Mouse (Mus musculus) heart, embryonic 13.5 days (tissue): ENCODE results near the gene Efcab2. TPM values are rescaled to one million over a fixed set of nuclear protein-coding genes. Genes with fewer than 3 reads are reported as not detected.

Source experiments
- ATAC-seq: fragments of 200-750 bp; cut with Nextera tagmentation; 2 replicates; pipeline ENCODE4 v1.8.0; 2017; ENCODE audit warnings: moderate TSS enrichment; ENCODE audit not compliant: insufficient number of reproducible peaks, low FRiP score, low TSS enrichment; ENCODE audit errors: extremely low read depth
- H3K27ac ChIP-seq: fragments of 300-500 bp; sonication (generic); replicated peaks from 2 replicates; pipeline ENCODE4 v1.5.1; 2015; ENCODE audit warnings: moderate library complexity, mild to moderate bottlenecking, inconsistent platforms
- H3K27me3 ChIP-seq: fragments of 300-500 bp; sonication (generic); replicated peaks from 2 replicates; pipeline ENCODE4 v1.6.1; 2015; ENCODE audit warnings: mild to moderate bottlenecking, inconsistent platforms
- H3K36me3 ChIP-seq: fragments of 300-500 bp; sonication (generic); 2 replicates; pipeline ENCODE4 v1.6.1; 2015; ENCODE audit warnings: mild to moderate bottlenecking, inconsistent platforms
- H3K4me1 ChIP-seq: fragments of 300-500 bp; sonication (generic); 2 replicates; pipeline ENCODE4 v1.6.1; 2015; ENCODE audit warnings: inconsistent platforms
- H3K4me2 ChIP-seq: fragments of 300-500 bp; sonication (generic); 2 replicates; pipeline ENCODE4 v1.6.1; 2015; ENCODE audit warnings: inconsistent platforms, mild to moderate bottlenecking, moderate library complexity
- H3K4me3 ChIP-seq: fragments of 300-500 bp; sonication (generic); 2 replicates; pipeline ENCODE4 v1.5.1; 2015; ENCODE audit warnings: moderate library complexity, mild to moderate bottlenecking, inconsistent platforms
- H3K9ac ChIP-seq: fragments of 300-500 bp; sonication (generic); 2 replicates; pipeline ENCODE4 v1.6.1; 2015; ENCODE audit warnings: inconsistent platforms, mild to moderate bottlenecking, moderate library complexity
- H3K9me3 ChIP-seq: fragments of 300-500 bp; sonication (generic); 2 replicates; pipeline ENCODE4 v1.6.1; 2016; ENCODE audit warnings: inconsistent platforms
- WGBS: fragments of 180-500 bp; shearing (Covaris S2); methylation state at CpG from one replicate; pipeline ENCODE4 v1.1.7; 2015; ENCODE audit warnings: mixed read lengths; 5-methylcytosine and 5-hydroxymethylcytosine counted together
- polyA plus RNA-seq: library from polyadenylated mRNA; unstranded; fragments of >200 nt; fragmentation: Nextera tagmentation; extraction: Ambion mirVana; gene quantifications from 2 replicates; pipeline ENCODE4 v1.2.1, GENCODE M21; 2015

The Efcab2 gene
- polyA plus RNA-seq, 1 experiment from 2014 or later = 12.3 TPM

GRCm38 (mm10) chr1:178485868-178486220, 80.0 kb downstream of the Efcab2 start:
- no peaks in the 10 kb centered on the region for H3K9me3 ChIP-seq
- H3K9ac ChIP-seq = peak overlapping the region; percentile 59; the same call in 1 of the 2 replicates
- no peaks in the 10 kb centered on the region for H3K27me3 ChIP-seq
- no peak overlapping the region for H3K4me2 ChIP-seq
- H3K36me3 ChIP-seq = no peaks in the 10 kb centered on the region
- H3K27ac ChIP-seq = peak overlapping the region; percentile 89
- no peak for ATAC-seq
- H3K4me3 ChIP-seq = no peak overlapping the region
- H3K4me1 ChIP-seq = peaks cover 43% of the 10 kb centered on the region
- WGBS = 54% methylated on average over 5 of the region's 5 CpGs

- no peaks in the 10 kb centered on the region for H3K9me3 ChIP-seq
- peak overlapping the region; percentile 89 for H3K27ac ChIP-seq
- H3K27me3 ChIP-seq = no peaks in the 10 kb centered on the region
- peak; percentile 49; the same call in 1 of the 2 replicates for ATAC-seq
- peak overlapping the region; percentile 62 for H3K4me2 ChIP-seq
- no peaks in the 10 kb centered on the region for H3K36me3 ChIP-seq
- peak overlapping the region; percentile 67; the same call in 1 of the 2 replicates for H3K9ac ChIP-seq
- peak overlapping the region; percentile 35 for H3K4me3 ChIP-seq
- peaks cover 48% of the 10 kb centered on the region for H3K4me1 ChIP-seq
- WGBS = 23% methylated on average over 5 of the region's 5 CpGs
These were observed 80.9 kb downstream of the Efcab2 start for GRCm38 (mm10) chr1:178486828-178487227.

- Histone ChIP-seq H3K4me1 (peaks cover 53% of the 10 kb centered on the region), H3K9ac (no peak overlapping the region), H3K4me3 (no peak overlapping the region), H3K9me3 (no peaks in the 10 kb centered on the region), H3K27me3 (no peaks in the 10 kb centered on the region), H3K4me2 (no peak overlapping the region), H3K36me3 (no peaks in the 10 kb centered on the region), H3K27ac (no peak overlapping the region)
- 34% methylated on average over 3 of the region's 3 CpGs for WGBS
- ATAC-seq = no peak
These were observed 83.2 kb downstream of the Efcab2 start for GRCm38 (mm10) chr1:178489127-178489526.

DNA sequence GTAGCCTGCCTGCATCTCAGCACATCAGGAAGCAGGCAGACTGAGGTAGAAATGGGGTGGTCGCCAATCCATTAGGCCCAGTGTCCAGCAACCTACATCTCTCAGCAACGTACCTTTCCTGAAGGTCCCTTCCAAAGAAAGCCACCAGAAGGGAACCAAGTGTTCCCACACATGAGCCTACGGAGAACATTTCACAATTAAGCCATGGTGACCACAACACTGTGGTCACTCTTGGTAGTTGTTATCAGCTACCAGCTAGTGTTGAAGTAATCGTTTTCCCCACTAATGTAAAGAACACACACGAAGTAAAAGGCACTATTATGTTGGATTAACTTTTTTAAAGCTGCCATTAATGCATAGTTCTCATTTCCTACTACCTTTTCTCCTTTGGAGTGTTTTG, 85.8 kb downstream of the Efcab2 start:
- no peaks in the 10 kb centered on the region for H3K36me3 ChIP-seq
- H3K4me2 ChIP-seq = no peak overlapping the region
- H3K27ac ChIP-seq = no peak overlapping the region
- no peaks in the 10 kb centered on the region for H3K9me3 ChIP-seq
- H3K4me3 ChIP-seq = no peak overlapping the region
- H3K4me1 ChIP-seq = peaks cover 43% of the 10 kb centered on the region
- no peak overlapping the region for H3K9ac ChIP-seq
- 78% methylated on average over 5 of the region's 5 CpGs for WGBS
- no peaks in the 10 kb centered on the region for H3K27me3 ChIP-seq
- no peak for ATAC-seq

DNA sequence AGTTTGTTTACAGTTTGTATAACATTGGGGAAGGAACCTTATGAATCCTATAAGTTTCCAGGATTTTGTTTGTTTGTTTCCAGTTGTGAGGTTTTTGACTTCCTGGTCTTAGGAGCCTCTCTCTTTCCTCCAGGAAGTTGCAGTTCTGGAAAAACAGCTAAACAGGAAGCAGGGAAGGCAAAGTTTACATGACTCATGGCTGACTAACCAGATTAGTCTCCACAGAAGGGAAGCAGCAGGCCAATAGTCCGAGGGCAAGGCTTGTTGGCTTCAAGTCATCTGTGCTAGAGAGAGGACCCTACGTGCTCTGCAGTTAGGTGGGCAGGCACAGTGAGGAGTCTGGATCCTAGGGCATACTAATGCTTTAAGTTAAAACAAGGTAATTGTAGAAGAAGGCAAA, 86.6 kb downstream of the Efcab2 start:
- no peaks in the 10 kb centered on the region for H3K27me3 ChIP-seq
- no peak overlapping the region for H3K27ac ChIP-seq
- no peak overlapping the region for H3K4me3 ChIP-seq
- 60% methylated on average over 2 of the region's 2 CpGs for WGBS
- H3K9ac ChIP-seq = no peak overlapping the region
- H3K4me2 ChIP-seq = no peak overlapping the region
- no peaks in the 10 kb centered on the region for H3K9me3 ChIP-seq
- no peaks in the 10 kb centered on the region for H3K36me3 ChIP-seq
- ATAC-seq = no peak
- peaks cover 36% of the 10 kb centered on the region for H3K4me1 ChIP-seq

- WGBS = 77% methylated on average over 2 of the region's 2 CpGs
These were observed 90.3 kb downstream of the Efcab2 start for GRCm38 (mm10) chr1:178496186-178496585.

DNA sequence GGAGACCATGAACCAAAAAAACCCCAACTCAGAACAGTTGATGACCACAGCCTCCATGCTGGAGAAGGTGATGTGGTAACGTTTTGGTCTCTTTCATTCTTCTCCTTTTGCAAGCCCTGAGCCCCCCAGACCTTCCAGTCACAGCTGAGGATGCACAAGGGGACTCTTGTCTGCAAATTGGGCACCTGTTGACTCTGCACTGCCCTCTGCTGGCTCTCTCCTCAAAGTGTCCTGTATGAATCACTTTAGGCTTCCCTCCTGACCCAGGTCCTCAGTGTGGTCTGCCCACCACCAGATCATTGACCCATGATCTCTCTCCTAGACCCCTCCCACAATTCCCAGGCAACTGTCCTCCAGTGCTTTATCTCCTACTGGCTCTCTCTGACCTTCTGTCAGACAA, 91.0 kb downstream of the Efcab2 start:
- Histone ChIP-seq H3K27ac (no peak overlapping the region), H3K4me1 (peaks cover 9% of the 10 kb centered on the region; the same call in 1 of the 2 replicates), H3K27me3 (no peaks in the 10 kb centered on the region), H3K4me3 (no peak overlapping the region), H3K4me2 (no peak overlapping the region), H3K9ac (no peak overlapping the region), H3K36me3 (no peaks in the 10 kb centered on the region), H3K9me3 (no peaks in the 10 kb centered on the region)
- ATAC-seq = no peak; the same call in 1 of the 2 replicates
- WGBS = 64% methylated on average over 1 of the region's 1 CpGs

More at GRCm38 (mm10) chr1:178496186-178496585, 90.3 kb downstream of the Efcab2 start:
- Histone ChIP-seq H3K36me3 (no peaks in the 10 kb centered on the region), H3K4me3 (no peak overlapping the region), H3K27me3 (no peaks in the 10 kb centered on the region), H3K4me2 (no peak overlapping the region), H3K9me3 (no peaks in the 10 kb centered on the region), H3K9ac (no peak overlapping the region), H3K4me1 (peaks cover 10% of the 10 kb centered on the region; the same call in 1 of the 2 replicates), H3K27ac (no peak overlapping the region)
- ATAC-seq = no peak

GRCm38 (mm10) chr1:178506938-178507337, 101.1 kb downstream of the Efcab2 start:
- no peak overlapping the region for H3K4me2 ChIP-seq
- ATAC-seq = no peak
- H3K27me3 ChIP-seq = no peaks in the 10 kb centered on the region
- no peaks in the 10 kb centered on the region for H3K4me1 ChIP-seq
- no peak overlapping the region for H3K4me3 ChIP-seq
- 83% methylated on average over 8 of the region's 8 CpGs for WGBS
- H3K9me3 ChIP-seq = no peaks in the 10 kb centered on the region
- no peak overlapping the region for H3K9ac ChIP-seq
- no peaks in the 10 kb centered on the region for H3K36me3 ChIP-seq
- H3K27ac ChIP-seq = no peak overlapping the region

DNA sequence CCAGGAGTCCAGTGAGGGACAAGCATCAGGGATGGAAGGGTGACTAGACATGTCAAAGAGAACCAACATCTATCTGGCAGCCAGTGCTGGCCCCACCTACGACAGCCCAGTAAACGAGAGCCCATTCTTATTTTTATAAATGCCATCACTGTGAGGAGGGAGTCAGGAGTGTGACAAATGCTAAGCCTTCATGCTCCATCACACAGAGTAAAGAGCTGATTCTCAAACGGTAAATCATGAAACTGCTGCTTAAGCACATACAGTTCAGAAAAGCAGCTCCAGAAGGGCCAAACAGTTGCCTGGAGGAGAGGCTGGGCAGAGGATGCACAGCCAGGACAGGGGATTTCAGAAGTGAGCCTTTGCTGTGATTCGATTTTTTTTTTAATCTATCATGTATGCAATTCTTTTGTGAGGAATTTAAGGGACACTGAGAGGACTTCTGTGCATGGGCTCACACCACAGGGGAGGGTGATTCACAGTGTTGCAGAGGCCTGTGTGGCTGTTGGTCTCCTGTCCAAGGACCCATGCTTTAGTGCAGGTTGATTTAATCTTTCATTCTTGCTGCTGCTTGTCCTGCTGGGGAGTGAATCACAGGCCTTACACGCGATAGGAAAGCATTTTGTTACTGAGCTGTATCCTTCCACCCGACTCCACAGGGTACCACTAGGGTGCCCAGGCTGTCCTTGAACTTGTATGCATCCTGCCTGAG, 106.6 kb downstream of the Efcab2 start:
- H3K27ac ChIP-seq = no peak overlapping the region
- peaks cover 14% of the 10 kb centered on the region for H3K4me1 ChIP-seq
- no peaks in the 10 kb centered on the region for H3K36me3 ChIP-seq
- H3K27me3 ChIP-seq = no peaks in the 10 kb centered on the region
- H3K9ac ChIP-seq = no peak overlapping the region
- no peaks in the 10 kb centered on the region for H3K9me3 ChIP-seq
- no peak overlapping the region for H3K4me3 ChIP-seq
- H3K4me2 ChIP-seq = no peak overlapping the region
- no peak for ATAC-seq
- WGBS = 53% methylated on average over 7 of the region's 7 CpGs

DNA sequence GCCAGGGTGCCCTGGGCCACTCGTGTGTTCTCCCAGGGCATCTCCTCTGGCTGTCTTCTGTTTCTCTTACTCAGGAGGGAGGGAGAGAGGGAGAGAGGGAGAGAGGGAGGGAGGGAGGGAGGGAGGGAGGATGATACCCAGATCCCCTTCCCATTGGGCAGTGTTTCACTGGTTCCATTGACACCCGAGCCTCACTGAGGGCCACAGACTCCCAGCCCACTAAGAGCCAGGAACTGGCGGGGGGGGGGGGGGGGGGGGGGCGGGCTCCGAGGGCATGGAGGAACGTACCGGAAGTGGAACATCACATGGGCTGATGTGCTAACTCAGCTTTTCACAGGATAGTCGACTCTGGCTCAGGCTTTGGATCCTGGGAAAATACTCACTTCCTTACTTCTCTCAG, 108.1 kb downstream of the Efcab2 start:
- ATAC-seq = no peak
- Histone ChIP-seq H3K27ac (no peak overlapping the region), H3K36me3 (no peaks in the 10 kb centered on the region), H3K9me3 (no peaks in the 10 kb centered on the region), H3K27me3 (no peaks in the 10 kb centered on the region), H3K4me1 (peaks cover 14% of the 10 kb centered on the region), H3K4me2 (no peak overlapping the region), H3K9ac (no peak overlapping the region), H3K4me3 (no peak overlapping the region)
- 28% methylated on average over 7 of the region's 8 CpGs for WGBS

DNA sequence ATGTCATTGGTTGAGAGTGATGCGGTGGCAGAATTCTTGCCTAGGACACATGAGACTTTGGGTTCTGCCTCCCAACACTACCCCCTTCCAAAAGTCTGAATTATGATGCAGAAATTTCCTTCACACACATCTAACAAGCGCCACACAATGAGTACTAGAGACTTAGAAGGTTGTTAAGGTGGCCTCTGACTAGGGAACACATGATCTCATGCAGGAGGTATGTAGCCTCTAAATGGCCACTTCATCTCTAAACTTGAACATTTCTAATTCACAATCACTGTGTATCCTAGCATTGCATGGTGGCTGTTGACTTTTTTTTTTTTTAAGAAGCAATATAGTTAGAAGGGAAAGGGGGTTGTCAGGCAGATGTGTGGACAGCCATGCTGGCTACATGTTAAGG, 110.0 kb downstream of the Efcab2 start:
- H3K4me1 ChIP-seq = peaks cover 14% of the 10 kb centered on the region
- ATAC-seq = no peak
- H3K27me3 ChIP-seq = no peaks in the 10 kb centered on the region
- no peak overlapping the region for H3K9ac ChIP-seq
- no peaks in the 10 kb centered on the region for H3K36me3 ChIP-seq
- H3K4me2 ChIP-seq = no peak overlapping the region
- H3K9me3 ChIP-seq = no peaks in the 10 kb centered on the region
- 63% methylated on average over 2 of the region's 2 CpGs for WGBS
- H3K27ac ChIP-seq = peak overlapping the region; percentile 39; the same call in 1 of the 2 replicates
- H3K4me3 ChIP-seq = no peak overlapping the region

DNA sequence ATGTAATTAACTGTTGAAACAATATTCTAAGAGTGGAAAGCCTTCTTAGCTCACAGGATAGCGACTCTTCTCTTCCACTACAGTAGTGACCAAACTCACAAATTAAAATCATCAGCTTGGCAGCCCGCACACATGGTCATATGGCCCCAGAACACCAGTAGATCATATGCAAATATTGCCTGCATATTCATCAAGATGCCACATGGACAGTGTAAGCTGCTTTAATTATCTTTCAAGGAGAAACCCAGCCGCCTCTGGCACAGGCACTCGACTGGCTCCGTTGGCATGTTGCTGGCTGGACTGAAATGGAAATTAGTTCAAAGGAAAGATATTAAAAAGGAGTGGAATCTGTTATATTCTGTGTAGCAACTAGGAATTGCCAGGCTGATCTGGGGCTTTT, 116.5 kb downstream of the Efcab2 start:
- no peak overlapping the region for H3K27ac ChIP-seq
- no peaks in the 10 kb centered on the region for H3K27me3 ChIP-seq
- no peaks in the 10 kb centered on the region for H3K9me3 ChIP-seq
- H3K9ac ChIP-seq = no peak overlapping the region
- H3K4me2 ChIP-seq = no peak overlapping the region
- H3K4me3 ChIP-seq = no peak overlapping the region
- no peaks in the 10 kb centered on the region for H3K4me1 ChIP-seq
- 74% methylated on average over 5 of the region's 5 CpGs for WGBS
- H3K36me3 ChIP-seq = no peaks in the 10 kb centered on the region
- ATAC-seq = no peak
